22 mouse cellular contexts compared by ENCODE assay signal in the genomic region with DNA sequence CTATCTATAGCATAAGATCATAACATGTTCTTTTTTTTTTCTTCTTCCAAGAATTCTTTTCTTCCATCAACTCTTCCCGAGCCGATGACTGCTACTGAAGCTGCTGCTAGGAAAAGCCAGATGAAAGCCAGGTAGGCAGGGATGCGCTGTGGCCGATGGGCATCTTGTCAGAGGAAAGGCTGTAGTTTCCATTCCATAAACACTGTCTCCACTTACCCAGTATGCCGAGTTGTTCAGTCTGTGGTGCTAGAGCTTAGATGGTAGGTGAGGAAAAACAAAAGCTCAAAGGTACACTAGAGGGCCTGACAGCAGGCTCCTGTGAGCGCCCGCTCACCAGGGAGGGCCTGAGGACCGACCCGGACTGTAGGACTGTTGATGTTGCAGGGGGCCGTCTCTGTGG.
"Had no signal": no experiment of that assay in that cellular context is flagged by ENCODE, and none has a peak within 500 bp of the region (broad histone marks: within the 10 kb centered on the region; RNA-seq: fewer than 3 reads in every experiment).

No protein-coding gene starts in this region.

- H3K4me3 ChIP-seq: kidney, embryonic 15.5 days; limb, embryonic 12.5 days; limb, embryonic 15.5 days; midbrain, embryonic 10.5 days; neural tube, embryonic 12.5 days; neural tube, embryonic 15.5 days had no signal

- H3K27me3 ChIP-seq: kidney, embryonic 15.5 days; limb, embryonic 12.5 days; limb, embryonic 15.5 days; neural tube, embryonic 12.5 days; neural tube, embryonic 15.5 days had no signal

- ATAC-seq: lung, postnatal 0 days had no signal

- H3K4me1 ChIP-seq: limb, embryonic 15.5 days; midbrain, embryonic 10.5 days; neural tube, embryonic 12.5 days; neural tube, embryonic 15.5 days had no signal

- H3K4me2 ChIP-seq: kidney, embryonic 15.5 days; limb, embryonic 12.5 days; limb, embryonic 15.5 days; lung, embryonic 14.5 days; neural tube, embryonic 12.5 days; neural tube, embryonic 15.5 days had no signal

- H3K27ac ChIP-seq: kidney, embryonic 15.5 days; limb, embryonic 12.5 days; limb, embryonic 15.5 days; macrophage; midbrain, embryonic 10.5 days; neural tube, embryonic 12.5 days; neural tube, embryonic 15.5 days; stomach, postnatal 0 days had no signal

- H3K9ac ChIP-seq: kidney, embryonic 15.5 days; limb, embryonic 12.5 days; limb, embryonic 15.5 days; lung, embryonic 14.5 days; neural tube, embryonic 12.5 days; neural tube, embryonic 15.5 days had no signal

- H3K9me3 ChIP-seq: kidney, embryonic 15.5 days; limb, embryonic 12.5 days; limb, embryonic 15.5 days; midbrain, embryonic 10.5 days; neural tube, embryonic 12.5 days; neural tube, embryonic 15.5 days had no signal

- DNase-seq: kidney, adult 11 months; kidney, adult 8-10 months; kidney, postnatal 10 days; kidney, postnatal 36 days; left cerebral cortex, postnatal 4 days; lung, embryonic 14.5 days; midbrain, embryonic 14.5 days; right cerebral cortex, adult 18-20 months; right cerebral cortex, postnatal 14 days; right cerebral cortex, postnatal 4 days; thymus, adult 2 months; thymus, postnatal 14 days; thymus, postnatal 4 days had no signal
